Mouse (Mus musculus) cerebellum, adult 2 months (tissue): ENCODE data around the gene Ccna2.

ENCODE experiments used
- CTCF ChIP-seq: fragments of 200-500 bp; IDR thresholded peaks from 2 replicates; pipeline ENCODE4 v1.5.1; 2011; ENCODE audit warnings: low read depth, mild to moderate bottlenecking, control low read depth, low read length, moderate library complexity, borderline replicate concordance; ENCODE audit not compliant: insufficient read depth
- POLR2A ChIP-seq: fragments of 200-500 bp; IDR thresholded peaks from 2 replicates; pipeline ENCODE4 v1.6.1; 2011; ENCODE audit warnings: low read length, control low read depth, borderline replicate concordance; ENCODE audit not compliant: insufficient read depth

DNA sequence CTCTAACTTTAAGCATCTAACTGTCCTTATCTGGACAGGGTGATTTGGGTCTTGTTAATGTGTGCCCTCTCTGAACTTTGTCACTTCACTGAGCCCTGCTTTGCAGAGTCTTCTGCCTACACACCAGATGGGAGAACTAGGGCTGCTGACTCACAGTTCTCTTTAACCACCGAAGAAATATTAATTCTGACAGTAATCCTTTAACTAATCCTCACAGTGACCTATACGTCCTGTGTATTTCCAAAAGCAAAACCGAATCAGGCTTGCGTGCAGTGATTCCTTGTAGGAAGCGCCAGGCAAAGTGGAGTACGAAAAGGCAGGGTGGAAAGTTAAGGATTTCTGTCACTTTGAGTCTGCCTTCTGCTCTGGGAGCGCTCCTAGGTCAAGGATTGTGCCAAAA lies 46.2 kb upstream of the Ccna2 start:
- TF ChIP-seq CTCF = no peak
- TF ChIP-seq POLR2A = no peak
